Mouse (Mus musculus) kidney, adult 2 months (tissue): ENCODE data around the gene Ptar1. TPM values are rescaled to one million over a fixed set of nuclear protein-coding genes. Genes with fewer than 3 reads are reported as not detected.

ENCODE experiments used
- DNase-seq: peaks from one replicate; pipeline ENCODE4 v3.0.0; 2021
- H3K27ac ChIP-seq: fragments of 200-500 bp; 2 replicates; pipeline ENCODE4 v1.5.1; 2012; ENCODE audit warnings: low read depth, low read length, control low read depth, inconsistent platforms; ENCODE audit not compliant: insufficient read depth
- H3K27me3 ChIP-seq: fragments of 200-500 bp; replicated peaks from 2 replicates; pipeline ENCODE4 v1.6.1; 2012; ENCODE audit warnings: mild to moderate bottlenecking, moderate library complexity, low read length, inconsistent platforms; ENCODE audit not compliant: control insufficient read depth, insufficient read depth
- H3K36me3 ChIP-seq: fragments of 200-500 bp; 2 replicates; pipeline ENCODE4 v1.6.1; 2012; ENCODE audit warnings: mild to moderate bottlenecking, moderate library complexity, low read length, inconsistent platforms; ENCODE audit not compliant: control insufficient read depth, insufficient read depth
- H3K4me1 ChIP-seq: fragments of 200-500 bp; 2 replicates; pipeline ENCODE4 v1.6.1; 2011; ENCODE audit warnings: low read length; ENCODE audit not compliant: control insufficient read depth, insufficient read depth
- H3K4me3 ChIP-seq: fragments of 200-500 bp; 2 replicates; pipeline ENCODE4 v1.5.1; 2011; ENCODE audit warnings: mild to moderate bottlenecking, low read depth, low read length, control low read depth; ENCODE audit not compliant: insufficient read depth
- CTCF ChIP-seq: fragments of 200-500 bp; conservative IDR thresholded peaks from 2 replicates; pipeline ENCODE4 v1.5.1; 2011; ENCODE audit warnings: low read depth, mild to moderate bottlenecking, control low read depth, low read length, moderate library complexity, mixed read lengths; ENCODE audit not compliant: insufficient read depth, insufficient read length
- POLR2A ChIP-seq: fragments of 200-500 bp; IDR thresholded peaks from one replicate; pipeline ENCODE4 v1.6.1; 2011; ENCODE audit warnings: low read depth, low read length, control low read depth
- WGBS: fragments of 180-500 bp; shearing (Covaris S2); methylation state at CpG from one replicate; pipeline ENCODE4 v1.1.7; 2018; 5-methylcytosine and 5-hydroxymethylcytosine counted together
- polyA plus RNA-seq: library from polyadenylated mRNA; depleted of rRNA; stranded (reverse); fragments of >200 nt; gene quantifications from 2 replicates; pipeline ENCODE4 v1.2.3, GENCODE M21; 2012; rRNA removed

Gene Ptar1
- 4.4 and 5.6 TPM in 2 replicates for polyA plus RNA-seq

- H3K36me3 ChIP-seq = no peaks in the 10 kb centered on the region
- peak within 1 kb of the TSS; percentile 96 for H3K27ac ChIP-seq
- H3K4me1 ChIP-seq = no peaks in the 10 kb centered on the region
- DNase-seq = peak; percentile 94
- under 1% methylated on average over 93 of the region's 93 CpGs for WGBS
- TF ChIP-seq CTCF (no peak), POLR2A (peak; percentile 57)
- peak within 1 kb of the TSS; percentile 98 for H3K4me3 ChIP-seq
- H3K27me3 ChIP-seq = no peaks in the 10 kb centered on the region
Observed at GRCm38 (mm10) chr19:23687296-23688021, at the start of gene Ptar1. Ptar1 (plus strand) TSS chr19:23687429.

- no peaks in the 10 kb centered on the region for H3K27me3 ChIP-seq
- 90% methylated on average over 5 of the region's 5 CpGs for WGBS
- no peak for DNase-seq
- no peak for TF ChIP-seq CTCF
- TF ChIP-seq POLR2A = no peak
- no peaks in the 10 kb centered on the region for H3K4me1 ChIP-seq
- H3K27ac ChIP-seq = no peak overlapping the region
- no peak overlapping the region for H3K4me3 ChIP-seq
- no peaks in the 10 kb centered on the region for H3K36me3 ChIP-seq
Observed at GRCm38 (mm10) chr19:23643819-23644218, 43.4 kb upstream of the Ptar1 start.

- Histone ChIP-seq H3K4me3 (no peak overlapping the region), H3K4me1 (no peaks in the 10 kb centered on the region), H3K27me3 (no peaks in the 10 kb centered on the region), H3K36me3 (no peaks in the 10 kb centered on the region), H3K27ac (no peak overlapping the region)
- no peak for TF ChIP-seq POLR2A
- no peak for TF ChIP-seq CTCF
- no peak for DNase-seq
- WGBS = 82% methylated on average over 7 of the region's 7 CpGs
Observed at GRCm38 (mm10) chr19:23645347-23645746, 41.9 kb upstream of the Ptar1 start.

- Histone ChIP-seq H3K4me1 (no peaks in the 10 kb centered on the region), H3K27ac (no peak overlapping the region), H3K4me3 (no peak overlapping the region), H3K36me3 (no peaks in the 10 kb centered on the region), H3K27me3 (no peaks in the 10 kb centered on the region)
- WGBS = 95% methylated on average over 7 of the region's 7 CpGs
- DNase-seq = no peak
- TF ChIP-seq CTCF = no peak
- no peak for TF ChIP-seq POLR2A
Observed at GRCm38 (mm10) chr19:23647308-23647707, 39.9 kb upstream of the Ptar1 start.

- TF ChIP-seq POLR2A (no peak), CTCF (no peak)
- WGBS = 7% methylated on average over 13 of the region's 13 CpGs
- no peak within 1 kb of the TSS for H3K4me3 ChIP-seq
- H3K4me1 ChIP-seq = no peaks in the 10 kb centered on the region
- DNase-seq = peak; percentile 78
- H3K27ac ChIP-seq = no peak within 1 kb of the TSS
- H3K36me3 ChIP-seq = no peaks in the 10 kb centered on the region
- H3K27me3 ChIP-seq = no peaks in the 10 kb centered on the region
Observed at GRCm38 (mm10) chr19:23652644-23653043, 34.6 kb upstream of the Ptar1 start, which contains the start of gene 1700028P14Rik. 1700028P14Rik (minus strand) TSS chr19:23652812.

GRCm38 (mm10) chr19:23653154-23653553 lies 34.1 kb upstream of the Ptar1 start:
- Histone ChIP-seq H3K27me3 (no peaks in the 10 kb centered on the region), H3K4me3 (no peak overlapping the region), H3K36me3 (no peaks in the 10 kb centered on the region), H3K27ac (no peak overlapping the region), H3K4me1 (no peaks in the 10 kb centered on the region)
- TF ChIP-seq CTCF (no peak), POLR2A (no peak)
- WGBS = 90% methylated on average over 5 of the region's 5 CpGs
- no peak for DNase-seq

GRCm38 (mm10) chr19:23657261-23657932 lies 29.8 kb upstream of the Ptar1 start:
- Histone ChIP-seq H3K36me3 (no peaks in the 10 kb centered on the region), H3K27ac (no peak overlapping the region), H3K27me3 (no peaks in the 10 kb centered on the region), H3K4me3 (no peak overlapping the region), H3K4me1 (no peaks in the 10 kb centered on the region)
- TF ChIP-seq POLR2A (no peak), CTCF (no peak)
- no peak for DNase-seq
- WGBS = 59% methylated on average over 12 of the region's 12 CpGs
